Mouse (Mus musculus): ENCODE results near the gene Rbm20. TPM values are rescaled to one million over a fixed set of nuclear protein-coding genes. Genes with fewer than 3 reads are reported as not detected.
A peak's percentile ranks its signal among the peaks of the same experiment; 100 is the strongest.

Rbm20 gene
- total and polyA plus RNA-seq, 3 experiments, result 37.3 to 58.6 TPM; not detected in 1

- TF ChIP-seq JUND (IDR thresholded peaks at IDR 0.05; ENCODE audit: low read depth, low read length), result no peak
- no peak for TF ChIP-seq TBP (IDR thresholded peaks at IDR 0.05; ENCODE audit: low read depth, low read length)
- TF ChIP-seq EP300 (IDR thresholded peaks at IDR 0.05; ENCODE audit: low read depth in 1 of 2, low read length in 2 of 2), result no peak
- no peak for TF ChIP-seq POLR2A (IDR thresholded peaks at IDR 0.05; ENCODE audit: control insufficient read depth in 1 of 2, insufficient read depth in 1 of 2, low read depth in 1 of 2, low read length in 2 of 2, poor library complexity in 1 of 2)
- TF ChIP-seq RAD21 (IDR thresholded peaks at IDR 0.05; ENCODE audit: low read depth, low read length), result no peak
- no peak for TF ChIP-seq CHD1 (IDR thresholded peaks at IDR 0.05; ENCODE audit: low read depth, low read length)
- TF ChIP-seq E2F4 (IDR thresholded peaks at IDR 0.05; ENCODE audit: borderline replicate concordance, low read depth, low read length), result no peak
- TF ChIP-seq MAX (IDR thresholded peaks at IDR 0.05; ENCODE audit: low read length), result no peak
- TF ChIP-seq MAZ (IDR thresholded peaks at IDR 0.05; ENCODE audit: low read depth, low read length), result no peak
- TF ChIP-seq BHLHE40 (IDR thresholded peaks at IDR 0.05; ENCODE audit: borderline replicate concordance, low read depth, low read length), result no peak
- no peak for TF ChIP-seq MAFK (IDR thresholded peaks at IDR 0.05; ENCODE audit: borderline replicate concordance, low read depth, low read length)
- TF ChIP-seq ELF1 (IDR thresholded peaks at IDR 0.05; ENCODE audit: low read depth, low read length), result no peak
- no peak for TF ChIP-seq MYC (IDR thresholded peaks at IDR 0.05; ENCODE audit: low read depth, low read length)
- TF ChIP-seq CHD2 (IDR thresholded peaks at IDR 0.05; ENCODE audit: low read length), result no peak
- TF ChIP-seq ZMIZ1 (IDR thresholded peaks at IDR 0.05; ENCODE audit: low read depth, low read length), result no peak
- TF ChIP-seq MEF2A (IDR thresholded peaks at IDR 0.05; ENCODE audit: extremely low read depth, insufficient replicate concordance, low read depth, low read length, poor library complexity, severe bottlenecking), result no peak
- no peak for TF ChIP-seq KAT2A (conservative IDR thresholded peaks at IDR 0.05; ENCODE audit: low read depth, low read length)
- H3K27ac ChIP-seq (ENCODE audit: control insufficient read depth, low read depth, low read length), result no peak overlapping the region
- H3K9ac ChIP-seq (ENCODE audit: control insufficient read depth, low read depth, low read length, poor library complexity, severe bottlenecking), result no peak overlapping the region
- peaks cover 0 to 17% of the 10 kb centered on the region in 2 experiments; a peak in 2 of 4 replicates for H3K36me3 ChIP-seq (ENCODE audit: control insufficient read depth in 1 of 2, insufficient read depth in 2 of 2, low read length in 2 of 2)
- DNase-seq (ENCODE audit: low read depth, low spot score), result no peak
- H3K4me3 ChIP-seq (ENCODE audit: control insufficient read depth in 1 of 2, insufficient read depth in 1 of 2, low read depth in 2 of 2, low read length in 2 of 2), result no peak overlapping the region
- H3K27me3 ChIP-seq (ENCODE audit: control insufficient read depth in 1 of 2, insufficient read depth in 2 of 2, low read length in 2 of 2), result no peaks in the 10 kb centered on the region
- no peaks in the 10 kb centered on the region for H3K79me2 ChIP-seq (ENCODE audit: control insufficient read depth, insufficient read depth, low read length, poor library complexity)
- no peaks in the 10 kb centered on the region for H3K9me3 ChIP-seq (replicated peaks; ENCODE audit: insufficient read depth, low read length)
- H3K4me1 ChIP-seq (ENCODE audit: control insufficient read depth in 1 of 2, insufficient read depth in 2 of 2, low read length in 2 of 2), result peaks cover 11 to 36% of the 10 kb centered on the region in 2 experiments
These were observed 109.7 kb downstream of the Rbm20 start for GRCm38 (mm10) chr19:53786836-53787235.

GRCm38 (mm10) chr19:53788621-53789331 is 111.7 kb downstream of the Rbm20 start:
- peak; percentile 78 for DNase-seq (ENCODE audit: low read depth, low spot score)
- Histone ChIP-seq H3K27me3 (ENCODE audit: control insufficient read depth in 1 of 2, insufficient read depth in 2 of 2, low read length in 2 of 2) (no peaks in the 10 kb centered on the region), H3K4me3 (ENCODE audit: control insufficient read depth in 1 of 2, insufficient read depth in 1 of 2, low read depth in 2 of 2, low read length in 2 of 2) (0 out of 4 replicates have a peak overlapping the region, but pooled peaks of 1 of the 2 experiments have one; percentile 1), H3K27ac (ENCODE audit: control insufficient read depth, low read depth, low read length) (no peak overlapping the region; the same call in 1 of the 2 replicates), H3K79me2 (ENCODE audit: control insufficient read depth, insufficient read depth, low read length, poor library complexity) (peaks cover 8% of the 10 kb centered on the region; the same call in 1 of the 2 replicates), H3K9ac (ENCODE audit: control insufficient read depth, low read depth, low read length, poor library complexity, severe bottlenecking) (peak overlapping the region; percentile 34; the same call in 1 of the 2 replicates), H3K36me3 (ENCODE audit: control insufficient read depth in 1 of 2, insufficient read depth in 2 of 2, low read length in 2 of 2) (peaks cover 0 to 21% of the 10 kb centered on the region in 2 experiments; a peak in 2 of 4 replicates), H3K4me1 (ENCODE audit: control insufficient read depth in 1 of 2, insufficient read depth in 2 of 2, low read length in 2 of 2) (peaks cover 11 to 44% of the 10 kb centered on the region in 2 experiments), H3K9me3 (replicated peaks; ENCODE audit: insufficient read depth, low read length) (no peaks in the 10 kb centered on the region)
- TF ChIP-seq TAL1 (IDR thresholded peaks at IDR 0.05; ENCODE audit: low read length) (peak; percentile 76), MAZ (IDR thresholded peaks at IDR 0.05; ENCODE audit: low read depth, low read length) (0 out of 2 replicates have a peak, but pooled peaks have one; percentile 40), TCF12 (IDR thresholded peaks at IDR 0.05; ENCODE audit: low read depth, low read length) (peak; percentile 43), ZMIZ1 (IDR thresholded peaks at IDR 0.05; ENCODE audit: low read depth, low read length) (no peak), ZC3H11A (IDR thresholded peaks at IDR 0.05; ENCODE audit: low read depth, low read length) (no peak), SMC3 (IDR thresholded peaks at IDR 0.05; ENCODE audit: low read depth, low read length) (peak; percentile 0; the same call in 1 of the 2 replicates), ETS1 (IDR thresholded peaks at IDR 0.05; ENCODE audit: low read depth, low read length) (peak; percentile 83), CHD1 (IDR thresholded peaks at IDR 0.05; ENCODE audit: low read depth, low read length) (no peak), NELFE (IDR thresholded peaks at IDR 0.05; ENCODE audit: low read depth, low read length) (peak; percentile 33; the same call in 1 of the 2 replicates), RAD21 (IDR thresholded peaks at IDR 0.05; ENCODE audit: low read depth, low read length) (no peak), MAX (IDR thresholded peaks at IDR 0.05; ENCODE audit: low read length) (peak; percentile 52; the same call in 1 of the 2 replicates), HCFC1 (IDR thresholded peaks at IDR 0.05; ENCODE audit: low read depth, low read length) (no peak; the same call in 1 of the 2 replicates), BHLHE40 (IDR thresholded peaks at IDR 0.05; ENCODE audit: borderline replicate concordance, low read depth, low read length) (peak; percentile 56; the same call in 1 of the 2 replicates), MYC (IDR thresholded peaks at IDR 0.05; ENCODE audit: low read depth, low read length) (no peak), GABPA (IDR thresholded peaks at IDR 0.05; ENCODE audit: low read depth, low read length) (no peak), USF1 (IDR thresholded peaks at IDR 0.05; ENCODE audit: low read depth, low read length) (peak; percentile 45; the same call in 1 of the 2 replicates), RCOR1 (IDR thresholded peaks at IDR 0.05; ENCODE audit: low read depth, low read length) (0 out of 2 replicates have a peak, but pooled peaks have one; percentile 20), ELF1 (IDR thresholded peaks at IDR 0.05; ENCODE audit: low read depth, low read length) (0 out of 2 replicates have a peak, but pooled peaks have one; percentile 40), JUND (IDR thresholded peaks at IDR 0.05; ENCODE audit: low read depth, low read length) (peak; percentile 64; the same call in 1 of the 2 replicates), CHD2 (IDR thresholded peaks at IDR 0.05; ENCODE audit: low read length) (no peak), EP300 (IDR thresholded peaks at IDR 0.05; ENCODE audit: low read depth in 1 of 2, low read length in 2 of 2) (peak; percentile 72 to 73)

All from MEL (cell line).